Mouse (Mus musculus): ENCODE measurements around the gene Brca2. TPM values are rescaled to one million over a fixed set of nuclear protein-coding genes. Genes with fewer than 3 reads are reported as not detected.

Brca2 gene
- polyA plus RNA-seq, 1 experiment, result not detected

- peak overlapping the region; percentile 41; the same call in 1 of the 2 replicates for H3K27ac ChIP-seq (ENCODE audit: insufficient read depth, low read depth, low read length)
- peak overlapping the region; percentile 94 for H3K4me3 ChIP-seq (ENCODE audit: insufficient read depth, low read depth, low read length)
- 16% methylated on average over 40 of the region's 40 CpGs for WGBS
- TF ChIP-seq CTCF (IDR thresholded peaks at IDR 0.05; ENCODE audit: insufficient read depth, low read depth, low read length), result no peak
- TF ChIP-seq POLR2A (IDR thresholded peaks at IDR 0.05; ENCODE audit: insufficient read depth, low read depth, low read length), result no peak
- peaks cover 3% of the 10 kb centered on the region; the same call in 1 of the 2 replicates for H3K4me1 ChIP-seq (ENCODE audit: control insufficient read depth, insufficient read depth, low read length)
These were observed 70.7 kb downstream of the Brca2 start for GRCm38 (mm10) chr5:150592904-150593755.

GRCm38 (mm10) chr5:150593756-150594648, 71.6 kb downstream of the Brca2 start:
- peak overlapping the region; percentile 94 for H3K4me3 ChIP-seq (ENCODE audit: insufficient read depth, low read depth, low read length)
- under 1% methylated on average over 101 of the region's 102 CpGs for WGBS
- H3K4me1 ChIP-seq (ENCODE audit: control insufficient read depth, insufficient read depth, low read length), result peaks cover 3% of the 10 kb centered on the region; the same call in 1 of the 2 replicates
- peak overlapping the region; percentile 83 for H3K27ac ChIP-seq (ENCODE audit: insufficient read depth, low read depth, low read length)
- TF ChIP-seq POLR2A (IDR thresholded peaks at IDR 0.05; ENCODE audit: insufficient read depth, low read depth, low read length), result peak; percentile 44
- no peak for TF ChIP-seq CTCF (IDR thresholded peaks at IDR 0.05; ENCODE audit: insufficient read depth, low read depth, low read length)

GRCm38 (mm10) chr5:150594649-150595339, 72.4 kb downstream of the Brca2 start:
- Histone ChIP-seq H3K4me1 (ENCODE audit: control insufficient read depth, insufficient read depth, low read length) (peaks cover 3% of the 10 kb centered on the region; the same call in 1 of the 2 replicates), H3K27ac (ENCODE audit: insufficient read depth, low read depth, low read length) (no peak overlapping the region), H3K4me3 (ENCODE audit: insufficient read depth, low read depth, low read length) (peak overlapping the region; percentile 94)
- 9% methylated on average over 17 of the region's 17 CpGs for WGBS
- TF ChIP-seq CTCF (IDR thresholded peaks at IDR 0.05; ENCODE audit: insufficient read depth, low read depth, low read length) (no peak), POLR2A (IDR thresholded peaks at IDR 0.05; ENCODE audit: insufficient read depth, low read depth, low read length) (no peak; the same call in 1 of the 2 replicates)

GRCm38 (mm10) chr5:150595366-150596016, 73.1 kb downstream of the Brca2 start:
- Histone ChIP-seq H3K4me3 (ENCODE audit: insufficient read depth, low read depth, low read length) (no peak overlapping the region), H3K4me1 (ENCODE audit: control insufficient read depth, insufficient read depth, low read length) (peaks cover 7% of the 10 kb centered on the region; the same call in 1 of the 2 replicates), H3K27ac (ENCODE audit: insufficient read depth, low read depth, low read length) (no peak overlapping the region)
- TF ChIP-seq POLR2A (IDR thresholded peaks at IDR 0.05; ENCODE audit: insufficient read depth, low read depth, low read length) (no peak), CTCF (IDR thresholded peaks at IDR 0.05; ENCODE audit: insufficient read depth, low read depth, low read length) (no peak)
- 68% methylated on average over 11 of the region's 11 CpGs for WGBS

GRCm38 (mm10) chr5:150597088-150597487, 74.7 kb downstream of the Brca2 start, which contains the start of gene N4bp2l1:
N4bp2l1 (minus strand) TSS chr5:150597188.
- TF ChIP-seq POLR2A (IDR thresholded peaks at IDR 0.05; ENCODE audit: insufficient read depth, low read depth, low read length), result no peak
- no peak for TF ChIP-seq CTCF (IDR thresholded peaks at IDR 0.05; ENCODE audit: insufficient read depth, low read depth, low read length)
- WGBS, result 91% methylated on average over 7 of the region's 7 CpGs
- H3K4me3 ChIP-seq (ENCODE audit: insufficient read depth, low read depth, low read length), result no peak within 1 kb of the TSS

GRCm38 (mm10) chr5:150598202-150599119, 76.0 kb downstream of the Brca2 start:
- no peak overlapping the region for H3K4me3 ChIP-seq (ENCODE audit: insufficient read depth, low read depth, low read length)
- H3K4me1 ChIP-seq (ENCODE audit: control insufficient read depth, insufficient read depth, low read length), result peaks cover 12% of the 10 kb centered on the region
- TF ChIP-seq CTCF (IDR thresholded peaks at IDR 0.05; ENCODE audit: insufficient read depth, low read depth, low read length), result no peak
- TF ChIP-seq POLR2A (IDR thresholded peaks at IDR 0.05; ENCODE audit: insufficient read depth, low read depth, low read length), result no peak
- no peak overlapping the region for H3K27ac ChIP-seq (ENCODE audit: insufficient read depth, low read depth, low read length)
- 79% methylated on average over 21 of the region's 21 CpGs for WGBS

More at GRCm38 (mm10) chr5:150597088-150597487, 74.7 kb downstream of the Brca2 start, which contains the start of gene N4bp2l1:
- Histone ChIP-seq H3K4me1 (ENCODE audit: control insufficient read depth, insufficient read depth, low read length) (peaks cover 11% of the 10 kb centered on the region), H3K27ac (ENCODE audit: insufficient read depth, low read depth, low read length) (no peak within 1 kb of the TSS)

All from olfactory bulb, adult 2 months (tissue).